Mouse (Mus musculus) E14TG2a.4 (cell line): Measurements from ENCODE around the gene Gm7849.
"Not testable (repeated sequence)": the region's sequence is repeated elsewhere in the genome, so short reads cannot be mapped to it uniquely, and the experiment has no call there.

ENCODE experiments used
- H3K27me3 ChIP-seq: 2 replicates; pipeline ENCODE4 v1.6.1; 2014; ENCODE audit warnings: low read length, control low read depth; ENCODE audit not compliant: insufficient read depth
- H3K36me3 ChIP-seq: 2 replicates; pipeline ENCODE4 v1.6.1; 2014; ENCODE audit warnings: low read length, control low read depth; ENCODE audit not compliant: insufficient read depth
- H3K4me1 ChIP-seq: replicated peaks from 2 replicates; pipeline ENCODE4 v1.6.1; 2014; ENCODE audit warnings: low read depth, low read length, control low read depth
- H3K4me3 ChIP-seq: replicated peaks from 2 replicates; pipeline ENCODE4 v1.5.1; 2014; ENCODE audit warnings: mild to moderate bottlenecking, low read length
- H3K9me3 ChIP-seq: 2 replicates; pipeline ENCODE4 v1.6.1; 2014; ENCODE audit warnings: low read length, control low read depth

The Gm7849 gene

DNA sequence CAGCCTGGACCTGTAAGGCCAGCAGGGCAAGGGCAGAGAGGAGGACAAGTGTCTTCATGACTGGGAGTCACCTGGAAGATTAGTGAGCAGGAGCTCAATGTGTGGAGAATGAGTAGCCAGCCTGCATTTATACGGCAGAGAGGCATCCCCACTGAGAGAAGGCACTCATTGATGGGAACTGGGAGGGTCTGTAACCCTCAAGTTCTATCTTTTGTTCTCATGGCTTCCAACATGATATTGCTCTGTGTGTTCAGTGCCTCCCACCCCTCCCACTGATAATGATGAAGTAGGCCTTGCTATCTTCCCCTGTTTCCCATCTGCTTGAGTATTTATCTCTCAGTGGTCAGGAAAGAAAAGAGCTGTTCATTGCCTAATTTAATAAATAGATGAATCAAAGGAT is at the start of gene Gm7849:
TSS of gene Gm7849 (minus strand) at position 101 of the 400 bp plus-strand sequence.
- H3K4me1 ChIP-seq, H3K27me3 ChIP-seq, H3K4me3 ChIP-seq, H3K36me3 ChIP-seq, H3K9me3 ChIP-seq: not testable (repeated sequence)

DNA sequence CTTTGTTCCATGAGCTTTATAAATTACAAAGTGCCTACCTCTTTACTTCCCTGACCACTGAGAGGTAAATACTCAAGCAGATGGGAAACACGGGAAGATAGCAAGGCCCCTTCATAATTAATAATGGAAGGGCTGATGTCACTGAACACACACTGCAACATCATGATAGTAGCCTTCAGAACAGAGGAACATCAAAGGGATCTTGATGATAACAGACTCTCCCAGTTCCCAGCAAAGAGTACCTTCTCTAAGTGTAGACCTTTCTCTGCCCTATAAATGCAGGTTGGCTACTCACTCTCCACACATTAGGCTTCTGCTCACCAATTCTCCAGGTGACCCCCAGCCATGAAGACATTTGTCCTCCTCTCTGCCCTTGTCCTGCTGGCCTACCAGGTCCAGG is 29.2 kb downstream of the Gm7849 start, which contains the start of gene Defa36:
TSS of gene Defa36 (plus strand) at position 301 of the 400 bp plus-strand sequence.
- not testable (repeated sequence) for H3K4me3 ChIP-seq, H3K36me3 ChIP-seq, H3K4me1 ChIP-seq, H3K9me3 ChIP-seq, H3K27me3 ChIP-seq
